Mouse (Mus musculus) midbrain, embryonic 13.5 days (tissue): ENCODE results near the gene Zyx. TPM values are rescaled to one million over a fixed set of nuclear protein-coding genes. Genes with fewer than 3 reads are reported as not detected.

Experiments
- ATAC-seq: fragments of 200-750 bp; cut with Nextera tagmentation; 2 replicates; pipeline ENCODE4 v1.8.0; 2017; ENCODE audit warnings: mild to moderate bottlenecking, moderate TSS enrichment, moderate library complexity
- H3K27ac ChIP-seq: fragments of 300-500 bp; sonication (generic); 2 replicates; pipeline ENCODE4 v1.5.1; 2015; ENCODE audit warnings: inconsistent platforms, mild to moderate bottlenecking, moderate library complexity
- H3K27me3 ChIP-seq: fragments of 300-500 bp; sonication (generic); 2 replicates; pipeline ENCODE4 v1.6.1; 2015; ENCODE audit warnings: mild to moderate bottlenecking, inconsistent platforms
- H3K36me3 ChIP-seq: fragments of 300-500 bp; sonication (generic); 2 replicates; pipeline ENCODE4 v1.6.1; 2015; ENCODE audit warnings: mild to moderate bottlenecking, inconsistent platforms
- H3K4me1 ChIP-seq: fragments of 300-500 bp; sonication (generic); replicated peaks from 2 replicates; pipeline ENCODE4 v1.6.1; 2015; ENCODE audit warnings: inconsistent platforms
- H3K4me2 ChIP-seq: fragments of 300-500 bp; sonication (generic); replicated peaks from 2 replicates; pipeline ENCODE4 v1.6.1; 2015; ENCODE audit warnings: moderate library complexity, mild to moderate bottlenecking, inconsistent platforms
- H3K4me3 ChIP-seq: fragments of 300-500 bp; sonication (generic); replicated peaks from 2 replicates; pipeline ENCODE4 v1.5.1; 2015; ENCODE audit warnings: mild to moderate bottlenecking, inconsistent platforms
- H3K9ac ChIP-seq: fragments of 300-500 bp; sonication (generic); replicated peaks from 2 replicates; pipeline ENCODE4 v1.6.1; 2015; ENCODE audit warnings: mild to moderate bottlenecking, inconsistent platforms
- H3K9me3 ChIP-seq: fragments of 300-500 bp; sonication (generic); 2 replicates; pipeline ENCODE4 v1.6.1; 2016; ENCODE audit warnings: mild to moderate bottlenecking, inconsistent platforms
- WGBS: fragments of 180-500 bp; shearing (Covaris S2); methylation state at CpG from one replicate; pipeline ENCODE4 v1.1.7; 2015; 5-methylcytosine and 5-hydroxymethylcytosine counted together
- polyA plus RNA-seq: library from polyadenylated mRNA; unstranded; fragments of >200 nt; fragmentation: Nextera tagmentation; extraction: Ambion mirVana; gene quantifications from 2 replicates; pipeline ENCODE4 v1.2.1, GENCODE M21; 2015

The Zyx gene
- polyA plus RNA-seq, 1 experiment from 2014 or later, result 46.2 TPM

DNA sequence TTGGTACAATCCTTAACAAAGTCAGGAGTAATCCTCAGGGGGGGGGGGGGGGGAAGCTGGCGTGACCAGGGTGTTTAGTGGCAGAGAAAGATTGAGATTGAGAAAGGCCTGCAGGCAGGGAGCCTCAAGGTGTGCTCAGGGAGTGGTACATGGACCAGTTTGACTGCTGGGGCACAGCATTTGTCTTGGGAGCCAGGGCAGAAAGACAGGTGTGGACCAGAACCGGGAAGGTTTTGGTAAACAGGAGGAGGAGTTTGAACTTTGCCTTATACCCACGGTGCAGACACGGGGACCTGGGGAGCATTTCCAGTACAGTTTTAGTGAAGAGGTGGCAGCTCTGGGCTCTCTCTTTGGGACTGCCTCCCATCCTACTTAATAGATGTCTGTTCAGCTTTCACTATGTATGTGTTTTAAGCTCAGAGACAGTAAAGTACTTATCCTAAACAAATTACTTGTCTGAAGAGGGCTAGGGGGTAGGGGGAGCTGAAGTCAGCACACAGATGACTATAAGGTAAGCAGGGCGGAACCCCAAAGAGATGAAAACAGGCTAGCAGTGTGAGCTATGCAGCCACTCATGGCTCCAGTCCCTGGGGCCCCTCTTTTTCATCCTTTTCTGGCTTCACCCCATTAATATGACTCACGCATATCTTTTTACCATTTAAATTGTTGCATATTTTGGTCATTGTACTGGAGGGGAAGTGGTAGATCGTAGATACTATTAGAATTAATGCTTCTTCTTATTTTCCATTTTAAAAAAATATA, 24.4 kb downstream of the Zyx start:
- Histone ChIP-seq H3K9me3 (no peaks in the 10 kb centered on the region), H3K4me3 (peak overlapping the region; percentile 49), H3K4me1 (peaks cover 15% of the 10 kb centered on the region), H3K27ac (no peak overlapping the region), H3K27me3 (peaks cover 46% of the 10 kb centered on the region), H3K4me2 (peak overlapping the region; percentile 93), H3K9ac (peak overlapping the region; percentile 50), H3K36me3 (no peaks in the 10 kb centered on the region)
- ATAC-seq, result peak; percentile 38; the same call in 1 of the 2 replicates
- 43% methylated on average over 7 of the region's 7 CpGs for WGBS

DNA sequence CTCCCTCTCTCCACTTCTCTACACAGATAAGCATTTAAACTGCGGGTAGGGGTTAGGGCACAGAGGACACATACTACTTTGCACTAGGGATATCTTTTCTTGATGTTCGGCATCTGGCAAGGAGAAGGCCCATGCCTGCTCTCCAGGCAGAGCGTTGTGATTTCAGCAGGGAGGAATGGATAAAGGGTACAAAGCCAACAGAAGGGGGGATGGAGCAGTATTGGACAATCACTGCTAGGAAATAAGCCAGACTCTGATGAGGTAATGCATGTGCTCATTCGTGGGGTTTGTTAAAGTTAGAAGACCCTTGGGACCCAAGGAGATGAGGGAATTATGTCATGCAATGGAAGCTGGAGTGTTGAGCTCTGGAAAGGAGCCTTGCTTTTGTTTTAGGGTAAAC, 25.3 kb downstream of the Zyx start:
- peaks cover 15% of the 10 kb centered on the region for H3K4me1 ChIP-seq
- H3K27me3 ChIP-seq, result peaks cover 47% of the 10 kb centered on the region
- 81% methylated on average over 4 of the region's 4 CpGs for WGBS
- no peak for ATAC-seq
- H3K9ac ChIP-seq, result no peak overlapping the region
- no peak overlapping the region for H3K27ac ChIP-seq
- no peaks in the 10 kb centered on the region for H3K36me3 ChIP-seq
- no peaks in the 10 kb centered on the region for H3K9me3 ChIP-seq
- no peak overlapping the region for H3K4me2 ChIP-seq
- H3K4me3 ChIP-seq, result no peak overlapping the region

DNA sequence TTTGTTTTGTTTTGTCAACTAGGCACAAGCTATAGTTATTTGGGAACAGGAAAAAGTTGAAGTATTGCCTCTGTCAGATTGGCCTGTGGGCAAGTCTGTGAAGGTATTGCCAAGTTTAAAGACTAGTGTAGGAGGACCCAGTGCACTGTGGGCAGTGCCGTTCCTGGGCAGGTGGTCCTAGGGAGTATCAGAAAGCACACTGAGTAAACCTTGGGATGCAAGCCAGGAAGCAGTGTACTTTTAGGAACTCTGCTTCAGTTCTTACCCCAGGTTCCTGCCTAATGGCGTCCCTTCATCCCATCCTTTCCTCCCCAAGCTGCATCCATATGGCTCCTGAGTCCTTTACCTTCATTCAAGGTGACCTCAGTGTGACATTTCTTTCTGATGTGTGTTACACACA, 25.7 kb downstream of the Zyx start:
- no peak for ATAC-seq
- Histone ChIP-seq H3K36me3 (no peaks in the 10 kb centered on the region), H3K4me3 (no peak overlapping the region), H3K27me3 (peaks cover 47% of the 10 kb centered on the region), H3K9ac (no peak overlapping the region), H3K9me3 (no peaks in the 10 kb centered on the region), H3K27ac (no peak overlapping the region), H3K4me1 (peaks cover 15% of the 10 kb centered on the region), H3K4me2 (no peak overlapping the region)
- 84% methylated on average over 2 of the region's 2 CpGs for WGBS

DNA sequence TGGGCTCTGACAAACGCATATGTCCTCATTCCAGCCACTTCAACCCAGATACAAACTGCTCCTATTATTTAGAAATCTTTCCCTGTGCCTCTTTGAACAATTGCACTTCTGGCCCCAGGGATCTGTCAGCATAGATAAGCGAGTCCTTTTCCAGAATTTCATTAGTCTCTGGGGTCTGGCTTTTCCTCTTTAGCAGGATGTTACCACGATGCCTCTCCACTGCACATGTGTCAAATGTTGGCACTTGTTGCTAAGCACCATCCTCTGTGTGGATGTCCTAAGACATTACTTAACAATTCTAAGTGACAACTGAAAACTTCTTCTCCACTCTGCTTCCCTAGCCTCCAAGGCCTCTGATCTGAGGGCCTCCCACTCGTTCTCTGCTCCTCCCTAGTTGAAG, 26.6 kb downstream of the Zyx start:
- Histone ChIP-seq H3K4me1 (peaks cover 15% of the 10 kb centered on the region), H3K9ac (no peak overlapping the region), H3K9me3 (no peaks in the 10 kb centered on the region), H3K27ac (no peak overlapping the region), H3K36me3 (no peaks in the 10 kb centered on the region), H3K4me3 (no peak overlapping the region), H3K27me3 (peaks cover 42% of the 10 kb centered on the region), H3K4me2 (no peak overlapping the region)
- ATAC-seq, result no peak
- WGBS, result 41% methylated on average over 4 of the region's 4 CpGs

DNA sequence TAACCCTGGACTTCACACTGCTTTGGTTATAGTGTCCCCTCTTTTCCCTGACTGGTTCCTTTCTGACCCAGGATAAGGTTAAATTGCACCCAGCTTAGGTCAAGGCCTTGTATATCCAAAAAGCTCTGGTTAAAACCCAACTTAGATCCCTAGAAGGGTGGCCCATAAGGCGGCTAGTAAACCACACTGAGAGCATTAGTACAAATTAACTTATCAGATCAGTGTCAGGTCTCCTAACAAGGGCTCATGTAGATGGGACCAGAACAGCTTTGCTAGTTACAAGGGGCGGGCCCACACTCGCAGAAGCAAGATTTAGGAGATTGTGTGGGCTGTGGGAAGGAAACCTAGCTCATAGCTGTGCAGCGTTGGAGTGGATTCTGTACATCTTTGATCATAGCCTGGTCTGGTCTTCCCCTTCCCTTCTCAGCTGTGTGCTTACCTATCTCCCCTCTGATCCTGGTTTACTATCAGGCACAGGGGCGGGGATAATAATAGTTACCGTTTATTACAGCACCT, 27.1 kb downstream of the Zyx start:
- no peak overlapping the region for H3K4me2 ChIP-seq
- no peak for ATAC-seq
- peaks cover 42% of the 10 kb centered on the region for H3K27me3 ChIP-seq
- no peaks in the 10 kb centered on the region for H3K9me3 ChIP-seq
- H3K36me3 ChIP-seq, result no peaks in the 10 kb centered on the region
- no peak overlapping the region for H3K9ac ChIP-seq
- H3K4me1 ChIP-seq, result peaks cover 15% of the 10 kb centered on the region
- no peak overlapping the region for H3K27ac ChIP-seq
- H3K4me3 ChIP-seq, result no peak overlapping the region
- WGBS, result 71% methylated on average over 6 of the region's 6 CpGs

DNA sequence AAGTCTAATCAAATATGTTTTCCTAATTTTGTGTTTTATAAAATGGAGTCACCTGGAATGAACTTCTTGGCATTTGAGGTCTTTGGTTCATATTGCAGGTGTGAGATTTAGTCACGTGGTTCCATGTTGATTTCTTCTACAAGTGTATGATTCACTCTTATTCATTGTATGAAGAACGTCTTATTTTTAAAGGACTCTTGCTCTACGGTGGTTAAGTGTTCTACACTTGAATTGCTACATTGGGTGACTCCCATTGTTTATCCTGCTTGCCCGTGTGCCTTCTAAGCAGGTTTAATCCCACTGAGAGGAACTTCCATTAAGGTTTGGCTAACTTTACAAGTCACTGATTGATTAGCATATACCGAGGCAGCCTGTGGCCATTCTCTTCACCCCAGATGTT, 27.9 kb downstream of the Zyx start:
- H3K27me3 ChIP-seq, result peaks cover 38% of the 10 kb centered on the region
- H3K9me3 ChIP-seq, result no peaks in the 10 kb centered on the region
- no peak overlapping the region for H3K4me3 ChIP-seq
- no peaks in the 10 kb centered on the region for H3K36me3 ChIP-seq
- no peak overlapping the region for H3K9ac ChIP-seq
- peaks cover 15% of the 10 kb centered on the region for H3K4me1 ChIP-seq
- H3K27ac ChIP-seq, result no peak overlapping the region
- no peak overlapping the region for H3K4me2 ChIP-seq
- 60% methylated on average over 5 of the region's 5 CpGs for WGBS
- ATAC-seq, result no peak

DNA sequence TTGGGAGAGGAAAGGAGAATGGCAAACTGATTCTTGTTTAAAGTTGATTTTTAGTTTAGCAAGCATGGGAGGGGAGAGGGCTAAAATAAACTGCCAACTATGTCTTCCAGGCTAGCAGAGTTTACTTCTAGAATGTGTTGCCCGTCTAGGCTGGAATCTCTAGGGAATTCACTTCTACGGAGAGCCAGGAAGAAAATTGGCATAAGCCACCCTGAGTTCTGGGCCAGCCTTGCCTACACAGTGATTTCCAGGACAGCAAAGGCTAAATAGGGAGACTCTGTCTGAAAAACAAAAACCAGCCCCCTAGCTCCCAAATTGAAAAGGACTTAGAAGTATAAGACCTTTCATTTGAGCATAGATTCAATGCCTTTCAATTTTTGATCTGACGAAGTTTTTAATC, 30.1 kb downstream of the Zyx start:
- 50% methylated on average over 3 of the region's 3 CpGs for WGBS
- H3K4me2 ChIP-seq, result no peak overlapping the region
- no peaks in the 10 kb centered on the region for H3K9me3 ChIP-seq
- H3K27ac ChIP-seq, result no peak overlapping the region
- H3K27me3 ChIP-seq, result peaks cover 23% of the 10 kb centered on the region
- no peak overlapping the region for H3K9ac ChIP-seq
- H3K36me3 ChIP-seq, result no peaks in the 10 kb centered on the region
- no peaks in the 10 kb centered on the region for H3K4me1 ChIP-seq
- no peak overlapping the region for H3K4me3 ChIP-seq
- no peak for ATAC-seq

DNA sequence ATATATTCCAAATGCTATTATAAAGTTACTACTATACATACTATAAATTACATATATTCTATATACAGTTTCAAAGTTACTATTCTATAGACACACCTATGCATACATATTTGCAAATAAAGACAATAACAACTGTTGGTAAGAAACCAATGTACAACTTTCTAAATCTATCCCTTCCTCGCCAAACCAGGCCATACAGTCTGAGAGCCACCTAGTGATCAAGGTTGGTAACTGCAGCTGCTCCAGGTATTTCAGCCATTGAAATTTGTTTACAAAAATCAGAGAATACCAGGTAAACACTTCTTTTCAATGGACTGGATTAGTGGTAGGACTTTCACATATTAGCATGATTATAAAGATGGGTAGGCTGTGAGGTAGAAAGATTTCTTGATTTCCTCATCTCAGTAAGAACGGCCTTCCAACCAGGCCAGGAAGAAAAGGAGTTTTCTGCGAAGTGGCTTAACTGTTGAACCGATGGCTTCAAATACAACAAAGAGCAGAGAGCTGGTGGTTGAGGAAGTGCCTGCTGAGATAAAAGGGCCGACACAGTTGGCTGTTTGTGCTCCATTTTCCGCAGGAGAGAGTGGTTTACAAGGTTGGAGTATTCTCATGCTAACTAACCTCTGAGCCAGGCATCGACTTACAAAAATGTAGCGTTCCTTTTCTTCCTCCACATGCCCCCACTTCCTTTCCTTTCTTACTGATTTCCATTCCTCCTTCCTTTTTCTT, 31.1 kb downstream of the Zyx start:
- Histone ChIP-seq H3K4me1 (no peaks in the 10 kb centered on the region), H3K9me3 (no peaks in the 10 kb centered on the region), H3K4me3 (no peak overlapping the region), H3K27ac (no peak overlapping the region), H3K9ac (no peak overlapping the region), H3K27me3 (peaks cover 21% of the 10 kb centered on the region), H3K4me2 (0 out of 2 replicates have a peak overlapping the region, but pooled peaks have one; percentile 19), H3K36me3 (no peaks in the 10 kb centered on the region)
- WGBS, result under 1% methylated on average over 8 of the region's 8 CpGs
- ATAC-seq, result peak; percentile 48; the same call in 1 of the 2 replicates

DNA sequence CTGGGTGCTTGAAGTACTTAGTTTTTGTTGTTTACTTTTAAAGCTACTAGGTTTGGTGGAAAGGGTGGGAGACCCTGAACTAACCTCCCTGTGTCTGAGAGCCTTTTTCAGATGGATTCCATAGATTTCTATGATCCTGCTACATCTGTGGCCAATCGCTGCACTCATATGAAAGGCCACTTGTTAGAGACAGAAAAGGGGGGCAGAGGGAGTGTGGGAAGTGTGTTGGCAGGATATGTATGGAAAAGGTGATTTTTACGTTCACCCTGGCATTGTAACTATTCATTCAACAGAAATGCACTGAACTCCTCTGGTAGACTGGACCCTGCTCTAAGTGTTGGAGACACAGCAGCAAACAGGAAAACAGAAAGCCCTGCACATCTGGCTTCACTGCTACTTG, 31.8 kb downstream of the Zyx start:
- Histone ChIP-seq H3K9me3 (no peaks in the 10 kb centered on the region), H3K9ac (no peak overlapping the region), H3K36me3 (no peaks in the 10 kb centered on the region), H3K4me3 (no peak overlapping the region), H3K4me2 (no peak overlapping the region), H3K4me1 (no peaks in the 10 kb centered on the region), H3K27ac (no peak overlapping the region), H3K27me3 (peaks cover 19% of the 10 kb centered on the region)
- 22% methylated on average over 2 of the region's 2 CpGs for WGBS
- no peak for ATAC-seq

DNA sequence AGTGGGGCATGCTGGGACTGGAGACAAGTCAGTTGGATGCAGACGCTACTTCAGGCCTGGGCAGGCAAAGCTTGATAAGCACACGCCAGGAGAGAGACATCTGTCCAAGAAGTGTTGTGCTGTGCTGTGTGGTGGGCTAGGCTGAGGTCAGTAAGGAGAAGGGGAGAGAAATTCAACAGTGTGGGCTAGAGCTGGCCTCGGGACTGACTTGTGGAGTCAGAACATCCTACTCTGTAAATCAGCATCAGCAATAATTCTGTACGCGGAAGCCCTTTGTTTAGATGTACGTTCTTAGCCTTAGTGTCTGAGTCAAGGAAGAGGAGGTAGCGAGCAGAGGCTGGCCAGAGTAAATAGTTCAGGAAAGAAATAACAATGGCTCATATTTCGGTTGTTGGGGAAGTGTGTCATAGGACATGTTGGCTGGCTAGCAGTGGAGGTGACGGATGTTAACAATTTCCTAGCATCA, 32.5 kb downstream of the Zyx start:
- Histone ChIP-seq H3K9me3 (no peaks in the 10 kb centered on the region), H3K27me3 (peaks cover 18% of the 10 kb centered on the region; the same call in 1 of the 2 replicates), H3K4me1 (no peaks in the 10 kb centered on the region), H3K4me3 (no peak overlapping the region), H3K36me3 (no peaks in the 10 kb centered on the region), H3K27ac (no peak overlapping the region), H3K9ac (no peak overlapping the region), H3K4me2 (no peak overlapping the region)
- no peak for ATAC-seq
- WGBS, result 71% methylated on average over 9 of the region's 9 CpGs

DNA sequence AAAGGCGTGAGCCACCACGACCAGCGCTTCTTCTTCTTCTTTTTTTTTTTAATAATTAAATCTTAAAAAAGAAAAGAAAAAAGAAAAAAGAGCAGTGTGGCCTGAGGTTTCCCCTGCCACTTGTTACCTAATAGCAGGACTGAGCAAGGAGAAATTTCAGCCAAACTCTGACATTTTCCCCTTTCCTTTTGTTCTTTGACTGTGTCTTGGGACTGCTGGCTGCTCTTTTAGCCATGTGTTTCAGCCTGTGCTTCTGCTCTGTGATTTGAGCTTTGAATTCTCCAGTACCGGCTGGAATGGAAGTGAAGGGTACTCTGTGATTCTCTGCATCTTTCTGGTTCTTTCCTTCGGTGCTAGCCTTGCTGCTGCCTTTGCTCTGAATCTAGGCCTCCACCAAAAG, 33.9 kb downstream of the Zyx start:
- peaks cover 11% of the 10 kb centered on the region; the same call in 1 of the 2 replicates for H3K27me3 ChIP-seq
- 87% methylated on average over 5 of the region's 5 CpGs for WGBS
- ATAC-seq, result no peak
- no peak overlapping the region for H3K4me3 ChIP-seq
- no peak overlapping the region for H3K27ac ChIP-seq
- no peaks in the 10 kb centered on the region for H3K36me3 ChIP-seq
- H3K4me2 ChIP-seq, result no peak overlapping the region
- H3K9me3 ChIP-seq, result no peaks in the 10 kb centered on the region
- H3K9ac ChIP-seq, result no peak overlapping the region
- H3K4me1 ChIP-seq, result no peaks in the 10 kb centered on the region

DNA sequence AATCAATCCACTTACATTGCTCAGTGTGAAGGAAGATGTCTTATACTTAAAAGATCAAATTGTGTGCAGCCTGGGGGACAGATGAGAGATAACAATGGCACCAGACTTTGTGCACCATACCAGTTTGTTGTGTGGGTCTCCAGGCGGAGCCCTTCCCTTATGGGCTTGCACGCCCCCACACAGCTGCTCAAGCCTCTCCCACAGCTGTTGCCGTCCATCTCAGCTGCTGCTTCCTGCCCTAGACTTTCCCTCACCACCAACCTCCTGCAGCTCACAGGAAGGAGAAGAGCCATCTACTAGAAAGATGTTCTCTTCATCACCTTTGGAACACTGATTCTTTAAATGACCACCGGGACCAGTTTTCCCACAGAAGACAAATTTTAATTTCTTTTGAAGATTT, 36.2 kb downstream of the Zyx start:
- Histone ChIP-seq H3K9ac (no peak overlapping the region), H3K27me3 (peaks cover 8% of the 10 kb centered on the region; the same call in 1 of the 2 replicates), H3K36me3 (no peaks in the 10 kb centered on the region), H3K27ac (no peak overlapping the region), H3K4me1 (no peaks in the 10 kb centered on the region), H3K4me3 (no peak overlapping the region), H3K9me3 (no peaks in the 10 kb centered on the region), H3K4me2 (no peak overlapping the region)
- WGBS, result 80% methylated on average over 4 of the region's 4 CpGs
- ATAC-seq, result no peak
